Mouse (Mus musculus) leukemia stem cell, adult 10-12 weeks (primary cell): ENCODE results near the gene Gm17409. TPM values are rescaled to one million over a fixed set of nuclear protein-coding genes. Genes with fewer than 3 reads are reported as not detected.

Experiments
- polyA plus RNA-seq: library from polyadenylated mRNA; stranded (reverse); fragments of >175 nt; gene quantifications from 2 replicates; pipeline ENCODE4 v1.2.3, GENCODE M21; 2012; ENCODE audit warnings: low replicate concordance

Gene Gm17409
- polyA plus RNA-seq, result not detected in 2 replicates

DNA sequence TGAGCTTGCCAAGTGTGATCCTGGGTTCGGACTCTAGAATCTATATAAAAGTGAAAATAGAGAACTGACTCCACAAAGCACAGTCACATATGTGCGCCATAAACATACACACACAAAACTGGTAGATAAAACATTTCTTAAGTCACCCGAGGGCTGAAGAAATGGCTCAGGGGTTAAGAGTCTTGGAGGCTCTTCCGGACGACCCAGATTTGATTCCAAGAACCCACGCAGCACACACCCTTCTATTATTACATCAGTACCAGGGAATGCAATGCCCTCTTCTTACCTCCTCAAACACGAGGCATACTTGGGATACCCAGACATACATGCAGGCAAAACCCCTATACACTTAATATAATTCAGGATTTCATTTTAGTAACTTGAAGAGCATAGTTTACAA, at the start of gene Gm17409:
Gene Gm17409, plus strand, starts transcription at position 301 of the 400 bp plus-strand sequence.

Other genes with a start within 250 kb of the Gm17409 start
- not detected in 2 replicates for gene Acvr1c, start 112.2 kb upstream of the Gm17409 start, polyA plus RNA-seq
- 0.23 and 1.4 TPM in 2 replicates for gene Acvr1, start 97.0 kb downstream of the Gm17409 start, polyA plus RNA-seq
- not detected in 2 replicates for gene Upp2, start 97.2 kb downstream of the Gm17409 start, polyA plus RNA-seq